Mouse (Mus musculus): Measurements from ENCODE around the gene Col4a2.

Col4a2 gene

DNA sequence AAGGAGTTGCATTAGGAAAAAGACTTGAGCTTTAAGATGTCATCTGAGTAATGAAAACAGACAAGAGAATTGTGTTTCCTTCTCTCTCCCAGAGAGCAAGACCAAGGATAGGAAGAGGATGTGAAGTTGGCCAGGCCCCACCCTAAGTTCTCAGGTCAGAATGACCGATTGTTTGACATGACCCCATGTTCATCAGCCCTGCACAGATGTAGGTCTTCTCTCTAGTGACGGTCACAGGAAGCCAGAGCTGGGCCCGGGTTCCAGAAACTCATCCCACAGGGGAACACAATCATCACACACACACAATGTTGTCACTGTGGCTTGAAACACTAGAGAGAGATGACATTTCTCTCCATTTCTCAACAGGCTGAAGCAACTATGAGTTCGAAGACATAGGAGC, 27.2 kb upstream of the Col4a2 start:
- Histone ChIP-seq H3K36me3 (ENCODE audit: insufficient read depth, low read length) (no peaks in the 10 kb centered on the region), H3K27me3 (ENCODE audit: insufficient read depth, low read length) (peaks cover 57% of the 10 kb centered on the region), H3K4me1 (replicated peaks; ENCODE audit: low read depth, low read length) (no peaks in the 10 kb centered on the region), H3K4me3 (replicated peaks; ENCODE audit: low read length) (no peak overlapping the region), H3K9me3 (ENCODE audit: low read length) (no peaks in the 10 kb centered on the region)
- TF ChIP-seq POU5F1 (IDR thresholded peaks at IDR 0.05; ENCODE audit: borderline replicate concordance, low read length) (no peak), CTCF (conservative IDR thresholded peaks at IDR 0.05; ENCODE audit: low read length) (no peak), NANOG (IDR thresholded peaks at IDR 0.05; ENCODE audit: borderline replicate concordance, low read length) (no peak)

DNA sequence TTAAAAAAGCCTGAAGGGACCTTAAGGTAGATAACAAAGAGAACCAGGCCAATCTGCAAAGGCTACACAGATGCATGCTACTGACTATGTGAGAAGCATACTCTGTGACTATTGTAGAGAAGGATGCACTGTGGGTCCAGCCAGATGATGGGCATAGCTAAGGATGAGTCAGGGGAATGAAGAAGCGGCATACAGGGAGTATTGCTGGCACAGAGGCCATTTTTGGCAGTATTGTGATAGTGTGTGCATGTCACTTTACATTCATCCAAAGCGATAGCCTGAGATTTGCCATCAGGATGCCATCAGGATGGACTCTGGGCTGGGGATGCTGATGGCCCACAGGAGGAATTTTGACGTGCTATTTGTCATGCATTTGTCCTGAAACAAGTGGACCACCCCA, 25.5 kb upstream of the Col4a2 start:
- no peaks in the 10 kb centered on the region for H3K4me1 ChIP-seq (replicated peaks; ENCODE audit: low read depth, low read length)
- no peak overlapping the region for H3K4me3 ChIP-seq (replicated peaks; ENCODE audit: low read length)
- TF ChIP-seq CTCF (conservative IDR thresholded peaks at IDR 0.05; ENCODE audit: low read length) (no peak), POU5F1 (IDR thresholded peaks at IDR 0.05; ENCODE audit: borderline replicate concordance, low read length) (no peak), NANOG (IDR thresholded peaks at IDR 0.05; ENCODE audit: borderline replicate concordance, low read length) (no peak; the same call in 1 of the 2 replicates)
- no peaks in the 10 kb centered on the region for H3K36me3 ChIP-seq (ENCODE audit: insufficient read depth, low read length)
- H3K9me3 ChIP-seq (ENCODE audit: low read length): no peaks in the 10 kb centered on the region
- peaks cover 43% of the 10 kb centered on the region for H3K27me3 ChIP-seq (ENCODE audit: insufficient read depth, low read length)

DNA sequence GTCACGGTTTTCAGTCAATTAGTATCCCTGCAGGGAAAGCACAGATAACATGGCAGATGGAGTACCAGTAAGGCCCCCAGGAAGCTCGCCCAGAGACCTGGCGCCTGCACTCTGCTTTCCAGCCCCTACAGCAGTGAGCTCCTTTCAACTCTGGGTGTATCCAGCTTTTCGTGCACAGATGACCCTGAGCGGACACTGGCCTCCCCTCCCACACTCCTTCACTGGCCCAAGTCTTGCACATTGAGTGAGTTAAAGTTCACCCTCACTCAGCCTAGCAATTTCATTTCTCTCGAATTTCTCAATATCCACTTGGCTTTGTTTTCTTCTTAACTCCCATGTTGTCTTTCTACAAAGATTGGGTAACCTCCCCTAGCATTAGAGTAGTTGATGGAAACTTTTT, 24.3 kb upstream of the Col4a2 start:
- H3K36me3 ChIP-seq (ENCODE audit: insufficient read depth, low read length): no peaks in the 10 kb centered on the region
- H3K27me3 ChIP-seq (ENCODE audit: insufficient read depth, low read length): peaks cover 37% of the 10 kb centered on the region
- no peaks in the 10 kb centered on the region for H3K4me1 ChIP-seq (replicated peaks; ENCODE audit: low read depth, low read length)
- no peak overlapping the region for H3K4me3 ChIP-seq (replicated peaks; ENCODE audit: low read length)
- H3K9me3 ChIP-seq (ENCODE audit: low read length): no peaks in the 10 kb centered on the region
- TF ChIP-seq NANOG (IDR thresholded peaks at IDR 0.05; ENCODE audit: borderline replicate concordance, low read length) (no peak), CTCF (conservative IDR thresholded peaks at IDR 0.05; ENCODE audit: low read length) (no peak), POU5F1 (IDR thresholded peaks at IDR 0.05; ENCODE audit: borderline replicate concordance, low read length) (no peak)

- Histone ChIP-seq H3K27me3 (ENCODE audit: insufficient read depth, low read length) (peaks cover 43% of the 10 kb centered on the region), H3K4me1 (replicated peaks; ENCODE audit: low read depth, low read length) (no peaks in the 10 kb centered on the region), H3K4me3 (replicated peaks; ENCODE audit: low read length) (no peak overlapping the region), H3K9me3 (ENCODE audit: low read length) (no peaks in the 10 kb centered on the region), H3K36me3 (ENCODE audit: insufficient read depth, low read length) (no peaks in the 10 kb centered on the region)
- TF ChIP-seq NANOG (IDR thresholded peaks at IDR 0.05; ENCODE audit: borderline replicate concordance, low read length) (no peak), POU5F1 (IDR thresholded peaks at IDR 0.05; ENCODE audit: borderline replicate concordance, low read length) (no peak), CTCF (conservative IDR thresholded peaks at IDR 0.05; ENCODE audit: low read length) (no peak)
Measured at GRCm38 (mm10) chr8:11290533-11290932, 22.1 kb upstream of the Col4a2 start.

- H3K9me3 ChIP-seq (ENCODE audit: low read length): no peaks in the 10 kb centered on the region
- no peaks in the 10 kb centered on the region for H3K36me3 ChIP-seq (ENCODE audit: insufficient read depth, low read length)
- peaks cover 11% of the 10 kb centered on the region for H3K4me1 ChIP-seq (replicated peaks; ENCODE audit: low read depth, low read length)
- TF ChIP-seq NANOG (IDR thresholded peaks at IDR 0.05; ENCODE audit: borderline replicate concordance, low read length): no peak
- H3K4me3 ChIP-seq (replicated peaks; ENCODE audit: low read length): no peak overlapping the region
- peaks cover 52% of the 10 kb centered on the region for H3K27me3 ChIP-seq (ENCODE audit: insufficient read depth, low read length)
Measured at GRCm38 (mm10) chr8:11292611-11293010, 20.0 kb upstream of the Col4a2 start.

GRCm38 (mm10) chr8:11296282-11296943, 16.2 kb upstream of the Col4a2 start:
- no peaks in the 10 kb centered on the region for H3K36me3 ChIP-seq (ENCODE audit: insufficient read depth, low read length)

DNA sequence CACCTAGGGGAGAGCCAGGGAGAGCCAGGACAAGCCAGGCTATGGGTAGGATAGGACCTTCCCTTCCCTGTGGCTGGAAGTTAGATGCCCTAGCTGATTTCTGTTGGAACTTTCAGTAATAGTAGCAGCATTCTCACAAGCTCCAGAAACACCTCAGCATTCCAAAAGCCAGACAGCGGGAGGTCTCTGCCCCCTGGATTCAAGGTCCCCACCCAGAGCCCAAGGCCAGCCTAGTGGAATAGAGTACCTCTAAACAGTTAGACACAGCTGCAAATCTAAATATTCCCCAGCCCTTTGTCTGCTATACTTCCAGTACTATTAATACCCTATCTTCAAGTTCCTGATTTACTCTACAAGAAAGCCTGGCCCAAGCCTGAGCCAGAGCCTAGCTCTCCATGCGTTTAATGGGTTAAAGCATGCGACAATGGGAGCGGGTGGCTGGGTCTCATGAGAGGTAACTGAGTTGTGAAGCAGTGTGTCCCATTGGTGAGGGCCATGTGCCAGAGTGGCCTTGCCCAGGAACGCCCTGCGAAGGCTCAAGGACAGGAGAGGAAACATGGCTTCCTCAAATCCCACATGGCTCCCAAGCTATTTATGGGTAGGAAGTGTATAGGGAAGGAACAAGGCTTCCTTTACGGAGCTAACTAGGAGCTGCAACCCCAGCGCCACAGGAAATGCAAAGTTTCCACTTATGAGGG, 15.3 kb upstream of the Col4a2 start:
- H3K9me3 ChIP-seq (ENCODE audit: low read length): no peaks in the 10 kb centered on the region
- peaks cover 43% of the 10 kb centered on the region for H3K27me3 ChIP-seq (ENCODE audit: insufficient read depth, low read length)
- TF ChIP-seq POU5F1 (IDR thresholded peaks at IDR 0.05; ENCODE audit: borderline replicate concordance, low read length): no peak
- no peak for TF ChIP-seq CTCF (conservative IDR thresholded peaks at IDR 0.05; ENCODE audit: low read length)
- no peak for TF ChIP-seq NANOG (IDR thresholded peaks at IDR 0.05; ENCODE audit: borderline replicate concordance, low read length)
- H3K36me3 ChIP-seq (ENCODE audit: insufficient read depth, low read length): no peaks in the 10 kb centered on the region
- no peak overlapping the region for H3K4me3 ChIP-seq (replicated peaks; ENCODE audit: low read length)
- peaks cover 19% of the 10 kb centered on the region for H3K4me1 ChIP-seq (replicated peaks; ENCODE audit: low read depth, low read length)

More at GRCm38 (mm10) chr8:11296282-11296943, 16.2 kb upstream of the Col4a2 start:
- peaks cover 19% of the 10 kb centered on the region for H3K4me1 ChIP-seq (replicated peaks; ENCODE audit: low read depth, low read length)
- H3K9me3 ChIP-seq (ENCODE audit: low read length): no peaks in the 10 kb centered on the region
- H3K4me3 ChIP-seq (replicated peaks; ENCODE audit: low read length): no peak overlapping the region
- TF ChIP-seq CTCF (conservative IDR thresholded peaks at IDR 0.05; ENCODE audit: low read length) (no peak), POU5F1 (IDR thresholded peaks at IDR 0.05; ENCODE audit: borderline replicate concordance, low read length) (no peak), NANOG (IDR thresholded peaks at IDR 0.05; ENCODE audit: borderline replicate concordance, low read length) (no peak)
- peaks cover 40% of the 10 kb centered on the region for H3K27me3 ChIP-seq (ENCODE audit: insufficient read depth, low read length)

DNA sequence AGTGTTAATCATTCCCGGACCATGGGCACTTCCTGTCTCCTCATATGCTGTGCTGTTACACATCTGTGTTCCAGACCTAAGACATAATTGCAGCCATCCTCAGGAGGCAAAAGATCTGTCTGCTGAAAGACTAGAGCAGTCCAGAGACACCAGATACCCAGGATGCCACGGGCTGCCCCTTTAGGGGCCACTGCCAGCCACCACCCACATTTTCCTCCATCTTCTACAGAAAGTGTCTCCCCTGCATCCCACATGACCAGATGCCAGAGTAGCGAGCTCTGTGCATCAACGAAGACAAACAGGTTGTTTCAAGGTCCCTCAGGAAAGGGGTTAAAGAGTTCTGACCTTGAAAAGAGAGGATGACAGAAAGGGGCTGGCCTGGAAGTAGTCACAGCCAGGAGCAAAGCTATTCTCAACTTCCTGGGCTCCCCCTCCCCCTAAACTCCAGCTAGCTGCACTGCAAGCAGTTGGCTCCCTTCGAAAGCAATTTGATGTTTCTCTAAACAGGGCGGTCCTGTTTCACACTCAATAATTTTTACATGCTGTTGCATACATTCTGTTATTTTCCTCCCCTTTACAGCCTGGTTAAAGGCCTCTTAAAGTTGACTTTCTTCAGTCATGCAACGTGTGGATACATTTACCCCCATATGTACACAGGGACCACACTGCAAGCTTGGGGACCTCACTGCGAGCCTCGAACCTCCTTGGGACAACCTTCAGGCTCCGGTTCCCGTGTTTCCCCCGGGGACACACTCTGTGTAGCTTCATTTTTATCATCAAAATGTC, 13.9 kb upstream of the Col4a2 start:
- Histone ChIP-seq H3K4me3 (replicated peaks; ENCODE audit: low read length) (no peak overlapping the region), H3K4me1 (replicated peaks; ENCODE audit: low read depth, low read length) (peaks cover 19% of the 10 kb centered on the region), H3K27me3 (ENCODE audit: insufficient read depth, low read length) (peaks cover 38% of the 10 kb centered on the region), H3K36me3 (ENCODE audit: insufficient read depth, low read length) (no peaks in the 10 kb centered on the region), H3K9me3 (ENCODE audit: low read length) (no peaks in the 10 kb centered on the region)
- no peak for TF ChIP-seq NANOG (IDR thresholded peaks at IDR 0.05; ENCODE audit: borderline replicate concordance, low read length)
- no peak for TF ChIP-seq POU5F1 (IDR thresholded peaks at IDR 0.05; ENCODE audit: borderline replicate concordance, low read length)
- TF ChIP-seq CTCF (conservative IDR thresholded peaks at IDR 0.05; ENCODE audit: low read length): no peak
